Mouse (Mus musculus): Measurements from ENCODE around the gene Arhgdib. TPM values are rescaled to one million over a fixed set of nuclear protein-coding genes. Genes with fewer than 3 reads are reported as not detected.

Arhgdib gene
- polyA plus RNA-seq, 1 experiment from 2014 or later, result 57.9 TPM

DNA sequence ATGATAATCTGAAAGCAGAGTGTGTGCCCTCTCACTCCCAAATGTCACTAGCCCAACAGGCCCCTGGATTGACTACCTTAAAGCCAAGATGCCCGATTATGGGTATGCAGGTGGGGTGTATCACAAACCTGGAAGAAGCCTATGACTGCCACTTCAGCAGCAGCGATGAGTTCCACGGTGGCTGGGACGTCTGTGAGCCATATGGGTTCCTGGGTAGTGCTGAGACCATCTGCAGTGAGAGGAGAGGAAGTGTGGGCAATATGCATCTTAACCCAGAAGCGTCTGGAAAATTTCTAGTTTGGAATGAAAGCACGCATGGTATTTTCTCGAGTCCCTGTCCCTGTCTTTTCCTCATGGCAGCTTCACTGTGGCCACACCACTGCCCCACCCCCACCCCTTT lies 20.1 kb downstream of the Arhgdib start:
- DNase-seq (ENCODE audit: low spot score), result no peak
- H3K4me2 ChIP-seq (ENCODE audit: low read length), result no peak overlapping the region
- ATAC-seq (replicated peaks; ENCODE audit: low FRiP score, low TSS enrichment, low read depth), result no peak
- no peak overlapping the region for H3K4me3 ChIP-seq (ENCODE audit: low read depth, low read length)
- H3K9me3 ChIP-seq (ENCODE audit: control insufficient read depth, low read length), result no peaks in the 10 kb centered on the region
- no peaks in the 10 kb centered on the region for H3K27me3 ChIP-seq (replicated peaks; ENCODE audit: control insufficient read depth, insufficient read depth, low read length)
- peaks cover 19% of the 10 kb centered on the region; the same call in 1 of the 2 replicates for H3K4me1 ChIP-seq (replicated peaks; ENCODE audit: control insufficient read depth, insufficient read depth, low read length)
- no peak overlapping the region for H3K9ac ChIP-seq (ENCODE audit: low read length)
- H3K27ac ChIP-seq (ENCODE audit: low read depth), result no peak overlapping the region
- no peaks in the 10 kb centered on the region for H3K36me3 ChIP-seq (ENCODE audit: control insufficient read depth, insufficient read depth, low read length)
- WGBS, result 43% methylated on average over 7 of the region's 7 CpGs

GRCm38 (mm10) chr6:136920320-136921257 lies 21.1 kb downstream of the Arhgdib start:
- H3K27me3 ChIP-seq (replicated peaks; ENCODE audit: control insufficient read depth, insufficient read depth, low read length), result no peaks in the 10 kb centered on the region
- peaks cover 19% of the 10 kb centered on the region; the same call in 1 of the 2 replicates for H3K4me1 ChIP-seq (replicated peaks; ENCODE audit: control insufficient read depth, insufficient read depth, low read length)
- H3K36me3 ChIP-seq (ENCODE audit: control insufficient read depth, insufficient read depth, low read length), result no peaks in the 10 kb centered on the region
- no peak overlapping the region for H3K4me2 ChIP-seq (ENCODE audit: low read length)
- no peak overlapping the region for H3K9ac ChIP-seq (ENCODE audit: low read length)
- 35% methylated on average over 16 of the region's 16 CpGs for WGBS
- DNase-seq (ENCODE audit: low spot score), result peak; percentile 86
- no peaks in the 10 kb centered on the region for H3K9me3 ChIP-seq (ENCODE audit: control insufficient read depth, low read length)
- no peak overlapping the region for H3K4me3 ChIP-seq (ENCODE audit: low read depth, low read length)
- ATAC-seq (replicated peaks; ENCODE audit: low FRiP score, low TSS enrichment, low read depth), result peak; percentile 52; the same call in 1 of the 2 replicates
- H3K27ac ChIP-seq (ENCODE audit: low read depth), result no peak overlapping the region

GRCm38 (mm10) chr6:136917885-136918284 lies 23.8 kb downstream of the Arhgdib start:
- DNase-seq (ENCODE audit: low spot score), result no peak

DNA sequence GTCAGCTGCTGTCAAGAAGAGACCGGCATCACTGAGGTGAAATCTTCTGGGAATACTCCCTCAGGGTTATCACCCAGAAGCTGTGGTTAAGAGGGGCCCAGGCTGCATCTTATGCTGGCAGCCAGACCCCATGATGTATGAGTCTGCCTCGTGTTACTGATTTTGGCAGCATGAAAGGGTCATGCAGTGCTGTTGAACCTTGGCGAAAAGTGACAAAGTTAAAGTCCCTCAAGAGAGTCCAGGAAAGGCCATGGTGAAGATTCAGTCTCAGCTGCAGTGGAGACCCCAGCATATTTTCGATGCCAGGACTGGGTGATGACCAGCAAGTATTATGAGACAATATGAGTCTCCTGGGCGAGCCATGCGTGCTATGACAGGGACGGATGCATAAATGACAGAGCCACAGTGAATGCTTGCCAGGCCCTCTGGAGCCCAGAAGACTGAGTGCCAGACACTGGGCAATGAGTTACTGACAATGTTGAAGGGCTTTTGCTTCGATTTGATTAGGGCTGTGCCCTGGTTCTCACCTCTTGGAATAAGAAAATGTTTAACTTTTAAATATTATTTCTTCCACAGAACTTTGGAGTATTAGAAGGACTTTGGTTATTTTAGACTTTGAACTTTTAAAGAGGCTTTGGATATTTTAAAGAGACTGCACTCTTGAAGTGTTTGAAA lies 25.8 kb downstream of the Arhgdib start:
- 86% methylated on average over 8 of the region's 8 CpGs for WGBS
- DNase-seq (ENCODE audit: low spot score) (no peak), ATAC-seq (replicated peaks; ENCODE audit: low FRiP score, low TSS enrichment, low read depth) (no peak)
- no peak overlapping the region for H3K4me2 ChIP-seq (ENCODE audit: low read length)
- peaks cover 26% of the 10 kb centered on the region for H3K4me1 ChIP-seq (replicated peaks; ENCODE audit: control insufficient read depth, insufficient read depth, low read length)
- no peak overlapping the region for H3K27ac ChIP-seq (ENCODE audit: low read depth)
- H3K36me3 ChIP-seq (ENCODE audit: control insufficient read depth, insufficient read depth, low read length), result no peaks in the 10 kb centered on the region
- no peak overlapping the region for H3K9ac ChIP-seq (ENCODE audit: low read length)
- H3K4me3 ChIP-seq (ENCODE audit: low read depth, low read length), result no peak overlapping the region
- no peaks in the 10 kb centered on the region for H3K9me3 ChIP-seq (ENCODE audit: control insufficient read depth, low read length)
- no peaks in the 10 kb centered on the region for H3K27me3 ChIP-seq (replicated peaks; ENCODE audit: control insufficient read depth, insufficient read depth, low read length)

More at GRCm38 (mm10) chr6:136917885-136918284, 23.8 kb downstream of the Arhgdib start:
- 12% methylated on average over 2 of the region's 2 CpGs for WGBS
- no peak for ATAC-seq (replicated peaks; ENCODE audit: low FRiP score, low TSS enrichment, low read depth)
- H3K27ac ChIP-seq (ENCODE audit: low read depth), result no peak overlapping the region
- H3K9me3 ChIP-seq (ENCODE audit: control insufficient read depth, low read length), result no peaks in the 10 kb centered on the region
- no peak overlapping the region for H3K9ac ChIP-seq (ENCODE audit: low read length)
- peaks cover 27% of the 10 kb centered on the region for H3K4me1 ChIP-seq (replicated peaks; ENCODE audit: control insufficient read depth, insufficient read depth, low read length)
- H3K4me3 ChIP-seq (ENCODE audit: low read depth, low read length), result no peak overlapping the region
- H3K36me3 ChIP-seq (ENCODE audit: control insufficient read depth, insufficient read depth, low read length), result no peaks in the 10 kb centered on the region
- no peak overlapping the region for H3K4me2 ChIP-seq (ENCODE audit: low read length)
- no peaks in the 10 kb centered on the region for H3K27me3 ChIP-seq (replicated peaks; ENCODE audit: control insufficient read depth, insufficient read depth, low read length)

DNA sequence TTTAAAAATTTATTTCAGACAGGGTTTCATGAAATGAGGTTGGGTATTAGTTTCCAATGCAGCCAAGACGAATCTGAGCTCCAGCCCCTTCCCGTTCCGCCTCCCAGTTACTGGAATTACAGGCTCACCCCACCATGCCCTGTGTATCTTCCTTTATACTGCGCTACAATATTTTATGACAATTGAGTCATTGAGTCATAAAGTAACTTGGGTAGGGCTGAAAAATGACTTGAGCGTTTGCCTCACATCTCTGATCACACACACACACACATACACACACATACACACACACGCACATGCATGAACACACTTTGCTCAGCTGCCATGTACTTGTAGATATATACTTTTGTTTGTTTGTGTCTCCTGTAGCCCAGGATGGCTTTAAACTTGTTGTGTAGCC lies 27.5 kb downstream of the Arhgdib start:
- DNase-seq (ENCODE audit: low spot score) (no peak), ATAC-seq (replicated peaks; ENCODE audit: low FRiP score, low TSS enrichment, low read depth) (no peak)
- no peak overlapping the region for H3K9ac ChIP-seq (ENCODE audit: low read length)
- no peaks in the 10 kb centered on the region for H3K36me3 ChIP-seq (ENCODE audit: control insufficient read depth, insufficient read depth, low read length)
- 85% methylated on average over 6 of the region's 6 CpGs for WGBS
- H3K27ac ChIP-seq (ENCODE audit: low read depth), result peak overlapping the region; percentile 77; the same call in 1 of the 2 replicates
- no peak overlapping the region for H3K4me2 ChIP-seq (ENCODE audit: low read length)
- no peak overlapping the region for H3K4me3 ChIP-seq (ENCODE audit: low read depth, low read length)
- no peaks in the 10 kb centered on the region for H3K9me3 ChIP-seq (ENCODE audit: control insufficient read depth, low read length)
- no peaks in the 10 kb centered on the region for H3K27me3 ChIP-seq (replicated peaks; ENCODE audit: control insufficient read depth, insufficient read depth, low read length)
- peaks cover 39% of the 10 kb centered on the region for H3K4me1 ChIP-seq (replicated peaks; ENCODE audit: control insufficient read depth, insufficient read depth, low read length)

- 10% methylated on average over 18 of the region's 18 CpGs for WGBS
- H3K4me3 ChIP-seq (ENCODE audit: low read depth, low read length), result no peak overlapping the region
- peak overlapping the region; percentile 77 for H3K27ac ChIP-seq (ENCODE audit: low read depth)
- H3K36me3 ChIP-seq (ENCODE audit: control insufficient read depth, insufficient read depth, low read length), result no peaks in the 10 kb centered on the region
- H3K27me3 ChIP-seq (replicated peaks; ENCODE audit: control insufficient read depth, insufficient read depth, low read length), result no peaks in the 10 kb centered on the region
- ATAC-seq (replicated peaks; ENCODE audit: low FRiP score, low TSS enrichment, low read depth) (0 out of 2 replicates have a peak, but pooled peaks have one; percentile 40), DNase-seq (ENCODE audit: low spot score) (peak; percentile 73)
- 0 out of 2 replicates have a peak overlapping the region, but pooled peaks have one; percentile 16 for H3K9ac ChIP-seq (ENCODE audit: low read length)
- no peaks in the 10 kb centered on the region for H3K9me3 ChIP-seq (ENCODE audit: control insufficient read depth, low read length)
- peaks cover 42% of the 10 kb centered on the region for H3K4me1 ChIP-seq (replicated peaks; ENCODE audit: control insufficient read depth, insufficient read depth, low read length)
- peak overlapping the region; percentile 41 for H3K4me2 ChIP-seq (ENCODE audit: low read length)
These were observed 28.1 kb downstream of the Arhgdib start for GRCm38 (mm10) chr6:136913384-136914126.

DNA sequence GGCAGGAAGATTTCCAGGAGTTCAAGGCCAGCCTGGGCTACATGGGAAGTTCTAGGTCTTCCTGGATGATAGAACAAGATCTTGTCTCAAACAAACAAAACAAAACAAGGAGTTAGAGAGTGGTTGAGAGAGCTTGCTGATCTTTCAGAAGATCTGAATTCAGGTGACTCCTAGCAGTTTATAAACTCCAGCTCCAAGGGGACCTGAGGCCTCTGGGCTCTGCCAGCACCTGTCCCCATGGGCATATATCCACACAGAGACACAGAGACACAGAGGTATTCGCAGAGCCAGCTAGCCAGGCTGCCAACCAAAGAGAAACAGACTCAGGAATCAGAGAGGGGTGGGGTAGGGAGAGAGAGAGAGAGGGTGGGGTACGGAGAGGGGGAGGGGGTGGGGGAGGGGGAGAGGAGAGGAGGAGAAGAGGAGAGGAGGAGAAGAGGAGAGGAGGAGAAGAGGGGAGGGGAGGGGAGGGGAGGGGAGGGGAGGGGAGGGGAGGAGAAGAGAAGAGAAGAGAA lies 28.9 kb downstream of the Arhgdib start:
- Histone ChIP-seq H3K9ac (ENCODE audit: low read length) (no peak overlapping the region), H3K27me3 (replicated peaks; ENCODE audit: control insufficient read depth, insufficient read depth, low read length) (no peaks in the 10 kb centered on the region), H3K9me3 (ENCODE audit: control insufficient read depth, low read length) (no peaks in the 10 kb centered on the region), H3K4me3 (ENCODE audit: low read depth, low read length) (no peak overlapping the region), H3K4me1 (replicated peaks; ENCODE audit: control insufficient read depth, insufficient read depth, low read length) (peaks cover 36% of the 10 kb centered on the region), H3K4me2 (ENCODE audit: low read length) (no peak overlapping the region), H3K36me3 (ENCODE audit: control insufficient read depth, insufficient read depth, low read length) (no peaks in the 10 kb centered on the region), H3K27ac (ENCODE audit: low read depth) (no peak overlapping the region)
- DNase-seq (ENCODE audit: low spot score) (no peak), ATAC-seq (replicated peaks; ENCODE audit: low FRiP score, low TSS enrichment, low read depth) (no peak)
- WGBS, result 82% methylated on average over 1 of the region's 2 CpGs
